Mouse (Mus musculus) midbrain, postnatal 0 days (tissue): ENCODE measurements around the gene Lrrc74b. TPM values are rescaled to one million over a fixed set of nuclear protein-coding genes. Genes with fewer than 3 reads are reported as not detected.

ENCODE experiments used
- ATAC-seq: fragments of 200-750 bp; cut with Nextera tagmentation; 2 replicates; pipeline ENCODE4 v1.8.0; 2017; ENCODE audit warnings: moderate number of reproducible peaks, mild to moderate bottlenecking, moderate TSS enrichment, moderate library complexity; ENCODE audit not compliant: low FRiP score
- DNase-seq: peaks from one replicate; pipeline ENCODE4 v3.0.0-alpha.2; 2015; ENCODE audit warnings: low spot score
- H3K27ac ChIP-seq: fragments of 300-500 bp; sonication (generic); 2 replicates; pipeline ENCODE4 v1.5.1; 2014; ENCODE audit warnings: low read depth, mild to moderate bottlenecking, low read length, mixed read lengths
- H3K27me3 ChIP-seq: fragments of 300-500 bp; sonication (generic); 2 replicates; pipeline ENCODE4 v1.6.1; 2014; ENCODE audit warnings: low read length, control low read depth, mixed read lengths; ENCODE audit not compliant: insufficient read depth
- H3K36me3 ChIP-seq: fragments of 300-500 bp; sonication (generic); 2 replicates; pipeline ENCODE4 v1.6.1; 2014; ENCODE audit warnings: low read length, control low read depth, mixed read lengths; ENCODE audit not compliant: insufficient read depth
- H3K4me1 ChIP-seq: fragments of 300-500 bp; sonication (generic); 2 replicates; pipeline ENCODE4 v1.6.1; 2014; ENCODE audit warnings: mild to moderate bottlenecking, control low read depth, antibody characterized with exemption, low read length, mixed read lengths; ENCODE audit not compliant: insufficient read depth
- H3K4me2 ChIP-seq: fragments of 300-500 bp; sonication (generic); 2 replicates; pipeline ENCODE4 v1.6.1; 2014; ENCODE audit warnings: low read depth, mild to moderate bottlenecking, low read length, mixed read lengths; ENCODE audit not compliant: poor library complexity, severe bottlenecking
- H3K4me3 ChIP-seq: fragments of 300-500 bp; sonication (generic); 2 replicates; pipeline ENCODE4 v1.5.1; 2014; ENCODE audit warnings: low read depth, mild to moderate bottlenecking, low read length, moderate library complexity
- H3K9ac ChIP-seq: fragments of 300-500 bp; sonication (generic); replicated peaks from 2 replicates; pipeline ENCODE4 v1.6.1; 2014; ENCODE audit warnings: mild to moderate bottlenecking, low read length, moderate library complexity, mixed read lengths; ENCODE audit not compliant: poor library complexity, severe bottlenecking
- H3K9me3 ChIP-seq: fragments of 300-500 bp; sonication (generic); 2 replicates; pipeline ENCODE4 v1.6.1; 2016; ENCODE audit warnings: low read length, control low read depth
- CTCF ChIP-seq: IDR thresholded peaks from 2 replicates; pipeline ENCODE4 v1.5.1; 2016; ENCODE audit warnings: antibody characterized with exemption, mild to moderate bottlenecking
- WGBS: fragments of 180-500 bp; shearing (Covaris S2); extraction: QIAGEN DNeasy Blood & Tissue Kit; methylation state at CpG from one replicate; pipeline ENCODE4 v1.1.7; 2014; 5-methylcytosine and 5-hydroxymethylcytosine counted together
- polyA plus RNA-seq: library from polyadenylated mRNA; unstranded; fragments of >200 nt; fragmentation: Nextera tagmentation; extraction: Ambion mirVana; gene quantifications from 2 replicates; pipeline ENCODE4 v1.2.1, GENCODE M21; 2015
- total RNA-seq: library from RNA; depleted of rRNA; stranded (reverse); fragments of >200 nt; gene quantifications from 2 replicates; pipeline ENCODE4 v1.2.3, GENCODE M21; 2014

The Lrrc74b gene
- total and polyA plus RNA-seq, 2 experiments from 2014 or later = 2.1 to 2.9 TPM

DNA sequence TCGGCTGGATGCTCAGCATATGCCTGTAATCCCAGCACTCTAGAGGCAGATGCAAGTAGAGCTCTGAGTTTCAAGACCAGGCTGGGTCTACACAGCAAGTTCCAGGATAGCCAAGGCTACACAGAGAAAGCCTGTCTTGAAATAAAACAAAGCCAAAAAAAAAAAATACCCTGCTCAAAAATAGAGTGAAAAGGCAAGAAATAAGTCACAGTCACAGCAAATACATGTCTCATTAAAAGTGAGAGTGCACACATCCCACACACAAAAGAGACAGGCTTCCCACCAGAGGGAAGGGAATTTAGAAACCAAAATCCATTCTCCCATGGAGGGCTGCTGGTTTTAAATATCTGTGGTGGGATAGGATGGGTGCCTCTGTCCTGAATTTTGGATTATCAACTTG is 2.5 kb upstream of the Lrrc74b start:
- DNase-seq (no peak), ATAC-seq (no peak)
- H3K27ac ChIP-seq = no peak overlapping the region
- no peak overlapping the region for H3K4me2 ChIP-seq
- H3K27me3 ChIP-seq = peaks cover 5% of the 10 kb centered on the region; the same call in 1 of the 2 replicates
- H3K4me1 ChIP-seq = 0 out of 2 replicates have a peak, but pooled peaks cover 7% of the 10 kb centered on the region
- H3K36me3 ChIP-seq = no peaks in the 10 kb centered on the region
- no peaks in the 10 kb centered on the region for H3K9me3 ChIP-seq
- no peak overlapping the region for H3K9ac ChIP-seq
- no peak for TF ChIP-seq CTCF
- H3K4me3 ChIP-seq = no peak overlapping the region
- WGBS = 37% methylated on average over 1 of the region's 1 CpGs

- H3K9me3 ChIP-seq = no peaks in the 10 kb centered on the region
- peak within 1 kb of the TSS; percentile 42 for H3K4me2 ChIP-seq
- peaks cover 12% of the 10 kb centered on the region; the same call in 1 of the 2 replicates for H3K4me1 ChIP-seq
- peak; percentile 61 for ATAC-seq
- H3K9ac ChIP-seq = 0 out of 2 replicates have a peak within 1 kb of the TSS, but pooled peaks have one; percentile 8
- 4% methylated on average over 10 of the region's 10 CpGs for WGBS
- peak; percentile 71 for DNase-seq
- no peak for TF ChIP-seq CTCF
- no peaks in the 10 kb centered on the region for H3K36me3 ChIP-seq
- 0 out of 2 replicates have a peak within 1 kb of the TSS, but pooled peaks have one; percentile 12 for H3K27ac ChIP-seq
- H3K4me3 ChIP-seq = peak within 1 kb of the TSS; percentile 19
- peaks cover 5% of the 10 kb centered on the region; the same call in 1 of the 2 replicates for H3K27me3 ChIP-seq
These were observed 733 bp upstream of the Lrrc74b start, which contains the start of gene P2rx6 for GRCm38 (mm10) chr16:17561751-17562208. TSS of gene P2rx6 (plus strand) at chr16:17561885.

GRCm38 (mm10) chr16:17559396-17560027 is 1.5 kb downstream of the Lrrc74b start:
- no peak overlapping the region for H3K4me2 ChIP-seq
- H3K27ac ChIP-seq = no peak overlapping the region
- DNase-seq = no peak
- H3K27me3 ChIP-seq = peaks cover 5% of the 10 kb centered on the region; the same call in 1 of the 2 replicates
- no peak overlapping the region for H3K9ac ChIP-seq
- ATAC-seq = no peak
- no peaks in the 10 kb centered on the region for H3K36me3 ChIP-seq
- no peak overlapping the region for H3K4me3 ChIP-seq
- peaks cover 12% of the 10 kb centered on the region; the same call in 1 of the 2 replicates for H3K4me1 ChIP-seq
- no peaks in the 10 kb centered on the region for H3K9me3 ChIP-seq
- no peak for TF ChIP-seq CTCF
- 70% methylated on average over 9 of the region's 9 CpGs for WGBS

GRCm38 (mm10) chr16:17558811-17559210 is 2.2 kb downstream of the Lrrc74b start:
- peaks cover 5% of the 10 kb centered on the region; the same call in 1 of the 2 replicates for H3K27me3 ChIP-seq
- no peak overlapping the region for H3K27ac ChIP-seq
- ATAC-seq (no peak), DNase-seq (no peak)
- WGBS = 2% methylated on average over 5 of the region's 5 CpGs
- peaks cover 12% of the 10 kb centered on the region; the same call in 1 of the 2 replicates for H3K4me1 ChIP-seq
- no peak overlapping the region for H3K9ac ChIP-seq
- no peaks in the 10 kb centered on the region for H3K36me3 ChIP-seq
- TF ChIP-seq CTCF = no peak
- H3K4me2 ChIP-seq = 0 out of 2 replicates have a peak overlapping the region, but pooled peaks have one; percentile 3
- no peak overlapping the region for H3K4me3 ChIP-seq
- no peaks in the 10 kb centered on the region for H3K9me3 ChIP-seq

DNA sequence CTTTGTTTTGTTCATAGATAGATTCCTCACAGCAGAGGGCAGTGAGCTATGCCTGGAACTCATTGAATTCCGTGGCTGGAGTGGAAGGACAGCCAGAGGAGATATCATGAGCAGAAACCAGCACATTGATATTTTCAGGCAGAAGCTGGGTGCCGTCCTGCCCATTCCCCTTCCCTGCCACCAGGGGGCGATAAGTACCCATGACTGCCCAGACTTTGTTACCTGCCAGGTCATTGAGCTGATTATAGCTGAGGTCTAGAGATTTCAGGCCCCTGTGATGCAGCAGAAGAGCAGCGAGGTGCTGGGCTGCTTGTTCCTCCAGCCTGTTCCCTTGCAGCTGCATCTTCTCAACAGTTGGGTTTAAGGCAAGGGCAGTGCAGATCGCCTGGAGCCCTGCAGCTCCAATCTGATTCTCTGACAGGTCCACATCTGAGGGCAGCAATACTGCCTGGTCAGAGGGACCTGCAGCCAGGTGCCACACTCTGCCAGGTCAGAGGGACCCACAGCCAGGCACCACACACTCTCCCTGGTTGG is 3.0 kb downstream of the Lrrc74b start:
- no peaks in the 10 kb centered on the region for H3K9me3 ChIP-seq
- H3K27ac ChIP-seq = no peak overlapping the region
- H3K4me3 ChIP-seq = no peak overlapping the region
- H3K27me3 ChIP-seq = peaks cover 5% of the 10 kb centered on the region; the same call in 1 of the 2 replicates
- ATAC-seq = no peak
- H3K36me3 ChIP-seq = no peaks in the 10 kb centered on the region
- TF ChIP-seq CTCF = peak; percentile 98
- H3K4me2 ChIP-seq = no peak overlapping the region
- WGBS = 1% methylated on average over 5 of the region's 5 CpGs
- H3K9ac ChIP-seq = no peak overlapping the region
- DNase-seq = peak; percentile 61
- peaks cover 12% of the 10 kb centered on the region; the same call in 1 of the 2 replicates for H3K4me1 ChIP-seq

GRCm38 (mm10) chr16:17556907-17557306 is 4.1 kb downstream of the Lrrc74b start:
- ATAC-seq (no peak), DNase-seq (no peak)
- WGBS = 60% methylated on average over 4 of the region's 4 CpGs
- no peaks in the 10 kb centered on the region for H3K36me3 ChIP-seq
- H3K4me1 ChIP-seq = peaks cover 12% of the 10 kb centered on the region; the same call in 1 of the 2 replicates
- no peak overlapping the region for H3K27ac ChIP-seq
- H3K27me3 ChIP-seq = peaks cover 5% of the 10 kb centered on the region; the same call in 1 of the 2 replicates
- no peaks in the 10 kb centered on the region for H3K9me3 ChIP-seq
- H3K4me3 ChIP-seq = no peak overlapping the region
- no peak for TF ChIP-seq CTCF
- H3K9ac ChIP-seq = no peak overlapping the region
- H3K4me2 ChIP-seq = no peak overlapping the region
